Mouse (Mus musculus) hindbrain, postnatal 0 days (tissue): ENCODE data around the gene 1700029P11Rik. TPM values are rescaled to one million over a fixed set of nuclear protein-coding genes. Genes with fewer than 3 reads are reported as not detected.

ENCODE experiments used
- ATAC-seq: fragments of 200-750 bp; cut with Nextera tagmentation; 2 replicates; pipeline ENCODE4 v1.8.0; 2017; ENCODE audit warnings: mild to moderate bottlenecking, moderate TSS enrichment, moderate library complexity
- DNase-seq: peaks from one replicate; pipeline ENCODE4 v3.0.0-alpha.2; 2015; ENCODE audit warnings: low spot score
- H3K27ac ChIP-seq: fragments of 300-500 bp; sonication (generic); 2 replicates; pipeline ENCODE4 v1.5.1; 2014; ENCODE audit warnings: mild to moderate bottlenecking
- H3K27me3 ChIP-seq: fragments of 300-500 bp; sonication (generic); 2 replicates; pipeline ENCODE4 v1.6.1; 2014; ENCODE audit warnings: low read length, mixed read lengths; ENCODE audit not compliant: insufficient read depth
- H3K36me3 ChIP-seq: fragments of 300-500 bp; sonication (generic); 2 replicates; pipeline ENCODE4 v1.6.1; 2014; ENCODE audit warnings: low read length, mixed read lengths; ENCODE audit not compliant: insufficient read depth
- H3K4me1 ChIP-seq: fragments of 300-500 bp; sonication (generic); 2 replicates; pipeline ENCODE4 v1.6.1; 2014; ENCODE audit warnings: antibody characterized with exemption, low read length, mixed read lengths; ENCODE audit not compliant: insufficient read depth
- H3K4me2 ChIP-seq: fragments of 300-500 bp; sonication (generic); 2 replicates; pipeline ENCODE4 v1.6.1; 2014; ENCODE audit warnings: low read depth, mild to moderate bottlenecking, low read length, moderate library complexity, mixed read lengths
- H3K4me3 ChIP-seq: fragments of 300-500 bp; sonication (generic); 2 replicates; pipeline ENCODE4 v1.5.1; 2014; ENCODE audit warnings: low read length
- H3K9ac ChIP-seq: fragments of 300-500 bp; sonication (generic); replicated peaks from 2 replicates; pipeline ENCODE4 v1.6.1; 2014; ENCODE audit warnings: mild to moderate bottlenecking, low read length, moderate library complexity, mixed read lengths
- H3K9me3 ChIP-seq: fragments of 300-500 bp; sonication (generic); 2 replicates; pipeline ENCODE4 v1.6.1; 2016; ENCODE audit warnings: low read length, mixed read lengths
- CTCF ChIP-seq: IDR thresholded peaks from 2 replicates; pipeline ENCODE4 v1.5.1; 2016; ENCODE audit warnings: antibody characterized with exemption, control low read depth, low read depth
- WGBS: fragments of 180-500 bp; shearing (Covaris S2); extraction: QIAGEN DNeasy Blood & Tissue Kit; methylation state at CpG from one replicate; pipeline ENCODE4 v1.1.7; 2014; 5-methylcytosine and 5-hydroxymethylcytosine counted together
- polyA plus RNA-seq: library from polyadenylated mRNA; unstranded; fragments of >200 nt; fragmentation: Nextera tagmentation; extraction: Ambion mirVana; gene quantifications from 2 replicates; pipeline ENCODE4 v1.2.1, GENCODE M21; 2015
- total RNA-seq: library from RNA; depleted of rRNA; stranded (reverse); fragments of >200 nt; gene quantifications from 2 replicates; pipeline ENCODE4 v1.2.3, GENCODE M21; 2014

Gene 1700029P11Rik
- total and polyA plus RNA-seq, 2 experiments from 2014 or later: not detected

DNA sequence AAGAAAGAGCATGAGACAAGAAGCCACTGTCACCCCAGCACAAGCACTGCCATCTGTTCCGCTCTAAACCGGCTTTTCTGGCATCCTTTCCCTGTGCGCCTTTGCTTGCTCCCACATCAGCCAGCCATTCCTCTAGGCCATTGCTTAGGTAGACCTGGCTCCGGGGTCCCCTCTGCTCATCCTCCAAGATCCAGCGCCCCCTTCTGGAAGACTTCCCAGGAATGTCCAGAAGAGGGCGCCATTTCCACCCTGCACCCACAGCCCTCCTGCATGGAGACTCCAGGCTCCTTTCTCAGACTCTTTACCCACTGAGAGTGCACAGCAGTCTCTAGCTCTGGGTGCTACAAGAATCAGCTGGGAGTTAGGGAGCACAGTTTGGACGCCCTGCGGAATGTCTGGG lies 23.9 kb upstream of the 1700029P11Rik start:
- Histone ChIP-seq H3K27me3 (no peaks in the 10 kb centered on the region), H3K27ac (no peak overlapping the region), H3K9ac (no peak overlapping the region), H3K36me3 (peaks cover 20% of the 10 kb centered on the region; the same call in 1 of the 2 replicates), H3K9me3 (no peaks in the 10 kb centered on the region), H3K4me1 (no peaks in the 10 kb centered on the region), H3K4me2 (no peak overlapping the region), H3K4me3 (no peak overlapping the region)
- ATAC-seq: no peak
- peak; percentile 92 for TF ChIP-seq CTCF
- peak; percentile 68 for DNase-seq
- WGBS: 52% methylated on average over 8 of the region's 8 CpGs

GRCm38 (mm10) chr15:81957598-81957997 lies 22.7 kb upstream of the 1700029P11Rik start:
- Histone ChIP-seq H3K27ac (no peak overlapping the region), H3K36me3 (peaks cover 20% of the 10 kb centered on the region; the same call in 1 of the 2 replicates), H3K9ac (no peak overlapping the region), H3K27me3 (no peaks in the 10 kb centered on the region), H3K4me1 (no peaks in the 10 kb centered on the region), H3K4me2 (no peak overlapping the region), H3K9me3 (no peaks in the 10 kb centered on the region), H3K4me3 (no peak overlapping the region)
- WGBS: 87% methylated on average over 11 of the region's 11 CpGs
- DNase-seq (no peak), ATAC-seq (no peak)
- TF ChIP-seq CTCF: no peak

- Histone ChIP-seq H3K36me3 (peaks cover 16% of the 10 kb centered on the region; the same call in 1 of the 2 replicates), H3K27ac (no peak overlapping the region), H3K27me3 (no peaks in the 10 kb centered on the region), H3K9ac (no peak overlapping the region), H3K4me1 (no peaks in the 10 kb centered on the region), H3K4me2 (peak overlapping the region; percentile 80; the same call in 1 of the 2 replicates), H3K9me3 (no peaks in the 10 kb centered on the region), H3K4me3 (no peak overlapping the region)
- WGBS: 90% methylated on average over 3 of the region's 3 CpGs
- no peak for DNase-seq
- ATAC-seq: no peak
- TF ChIP-seq CTCF: no peak
Observed at GRCm38 (mm10) chr15:81958906-81959305, 21.4 kb upstream of the 1700029P11Rik start.

GRCm38 (mm10) chr15:81960171-81961077 lies 19.9 kb upstream of the 1700029P11Rik start, which contains the start of gene Pmm1:
Gene Pmm1 (minus strand): TSS chr15:81960930.
- H3K4me3 ChIP-seq: peak within 1 kb of the TSS; percentile 61
- no peaks in the 10 kb centered on the region for H3K4me1 ChIP-seq
- peaks cover 3% of the 10 kb centered on the region; the same call in 1 of the 2 replicates for H3K36me3 ChIP-seq
- peak within 1 kb of the TSS; percentile 57 for H3K9ac ChIP-seq
- H3K4me2 ChIP-seq: peak within 1 kb of the TSS; percentile 80
- peak; percentile 81 for TF ChIP-seq CTCF
- no peaks in the 10 kb centered on the region for H3K27me3 ChIP-seq
- ATAC-seq (peak; percentile 97), DNase-seq (peak; percentile 99)
- under 1% methylated on average over 74 of the region's 77 CpGs for WGBS
- H3K27ac ChIP-seq: peak within 1 kb of the TSS; percentile 92
- no peaks in the 10 kb centered on the region for H3K9me3 ChIP-seq

DNA sequence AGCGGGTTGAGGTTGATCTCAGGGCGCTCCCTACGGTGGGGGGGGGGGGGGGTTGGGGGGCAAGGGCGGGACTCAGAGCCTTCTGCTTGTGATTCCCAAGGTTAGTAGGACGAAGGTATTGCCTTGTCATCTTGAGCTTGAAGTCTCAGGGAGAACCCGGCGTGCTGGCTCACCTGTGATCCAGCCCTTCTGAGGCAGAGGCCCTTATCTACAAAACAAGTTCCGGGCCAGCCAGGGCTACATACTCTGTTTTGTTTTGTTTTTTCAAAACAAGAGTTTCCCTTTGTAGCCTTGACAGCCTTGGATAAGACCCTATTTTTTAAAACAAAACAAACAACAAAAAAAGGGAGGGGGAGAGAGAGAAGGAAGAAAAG lies 19.3 kb upstream of the 1700029P11Rik start:
- under 1% methylated on average over 7 of the region's 8 CpGs for WGBS
- ATAC-seq (no peak), DNase-seq (no peak)
- Histone ChIP-seq H3K4me1 (no peaks in the 10 kb centered on the region), H3K36me3 (no peaks in the 10 kb centered on the region), H3K4me3 (peak overlapping the region; percentile 61), H3K4me2 (peak overlapping the region; percentile 80), H3K27ac (peak overlapping the region; percentile 92), H3K9me3 (no peaks in the 10 kb centered on the region), H3K9ac (peak overlapping the region; percentile 57; the same call in 1 of the 2 replicates), H3K27me3 (no peaks in the 10 kb centered on the region)
- TF ChIP-seq CTCF: no peak

GRCm38 (mm10) chr15:81964262-81964661 lies 16.1 kb upstream of the 1700029P11Rik start:
- Histone ChIP-seq H3K9me3 (no peaks in the 10 kb centered on the region), H3K4me1 (no peaks in the 10 kb centered on the region), H3K4me2 (no peak overlapping the region), H3K9ac (no peak overlapping the region), H3K36me3 (no peaks in the 10 kb centered on the region), H3K27me3 (no peaks in the 10 kb centered on the region), H3K27ac (no peak overlapping the region), H3K4me3 (no peak overlapping the region)
- 79% methylated on average over 1 of the region's 1 CpGs for WGBS
- no peak for DNase-seq
- no peak for ATAC-seq
- TF ChIP-seq CTCF: no peak
